Mouse (Mus musculus) kidney, embryonic 14.5 days (tissue): ENCODE data around the gene Rpp25l. TPM values are rescaled to one million over a fixed set of nuclear protein-coding genes. Genes with fewer than 3 reads are reported as not detected.
"Not testable (repeated sequence)": the region's sequence is repeated elsewhere in the genome, so short reads cannot be mapped to it uniquely, and the experiment has no call there.

ENCODE experiments used
- ATAC-seq: fragments of 200-750 bp; cut with Nextera tagmentation; 2 replicates; pipeline ENCODE4 v1.8.0; 2017; ENCODE audit warnings: moderate number of reproducible peaks, mild to moderate bottlenecking, moderate TSS enrichment, moderate library complexity; ENCODE audit not compliant: low FRiP score, low TSS enrichment
- H3K27ac ChIP-seq: fragments of 300-500 bp; sonication (generic); 2 replicates; pipeline ENCODE4 v1.5.1; 2014; ENCODE audit warnings: low read depth, mild to moderate bottlenecking, low read length, moderate library complexity, mixed read lengths
- H3K27me3 ChIP-seq: fragments of 300-500 bp; sonication (generic); 2 replicates; pipeline ENCODE4 v1.6.1; 2014; ENCODE audit warnings: mild to moderate bottlenecking, low read length; ENCODE audit not compliant: control insufficient read depth, insufficient read depth
- H3K36me3 ChIP-seq: fragments of 300-500 bp; sonication (generic); 2 replicates; pipeline ENCODE4 v1.6.1; 2014; ENCODE audit warnings: low read length, mixed read lengths; ENCODE audit not compliant: control insufficient read depth, insufficient read depth
- H3K4me1 ChIP-seq: fragments of 300-500 bp; sonication (generic); 2 replicates; pipeline ENCODE4 v1.6.1; 2014; ENCODE audit warnings: low read length, mixed read lengths; ENCODE audit not compliant: control insufficient read depth, insufficient read depth
- H3K4me2 ChIP-seq: fragments of 300-500 bp; sonication (generic); replicated peaks from 2 replicates; pipeline ENCODE4 v1.6.1; 2014; ENCODE audit warnings: low read depth, mild to moderate bottlenecking, low read length
- H3K4me3 ChIP-seq: fragments of 300-500 bp; sonication (generic); 2 replicates; pipeline ENCODE4 v1.5.1; 2014; ENCODE audit warnings: mild to moderate bottlenecking, low read length
- H3K9ac ChIP-seq: fragments of 300-500 bp; sonication (generic); 2 replicates; pipeline ENCODE4 v1.6.1; 2014; ENCODE audit warnings: low read depth, mild to moderate bottlenecking, low read length, moderate library complexity
- H3K9me3 ChIP-seq: fragments of 300-500 bp; sonication (generic); 2 replicates; pipeline ENCODE4 v1.6.1; 2016; ENCODE audit warnings: low read length; ENCODE audit not compliant: control insufficient read depth
- WGBS: fragments of 180-500 bp; shearing (Covaris S2); extraction: QIAGEN DNeasy Blood & Tissue Kit; methylation state at CpG from one replicate; pipeline ENCODE4 v1.1.7; 2014; 5-methylcytosine and 5-hydroxymethylcytosine counted together
- polyA plus RNA-seq: library from polyadenylated mRNA; unstranded; fragments of >200 nt; fragmentation: Nextera tagmentation; extraction: Ambion mirVana; gene quantifications from 2 replicates; pipeline ENCODE4 v1.2.1, GENCODE M21; 2014

Rpp25l gene
- 86.2 and 91.3 TPM in 2 replicates for polyA plus RNA-seq

DNA sequence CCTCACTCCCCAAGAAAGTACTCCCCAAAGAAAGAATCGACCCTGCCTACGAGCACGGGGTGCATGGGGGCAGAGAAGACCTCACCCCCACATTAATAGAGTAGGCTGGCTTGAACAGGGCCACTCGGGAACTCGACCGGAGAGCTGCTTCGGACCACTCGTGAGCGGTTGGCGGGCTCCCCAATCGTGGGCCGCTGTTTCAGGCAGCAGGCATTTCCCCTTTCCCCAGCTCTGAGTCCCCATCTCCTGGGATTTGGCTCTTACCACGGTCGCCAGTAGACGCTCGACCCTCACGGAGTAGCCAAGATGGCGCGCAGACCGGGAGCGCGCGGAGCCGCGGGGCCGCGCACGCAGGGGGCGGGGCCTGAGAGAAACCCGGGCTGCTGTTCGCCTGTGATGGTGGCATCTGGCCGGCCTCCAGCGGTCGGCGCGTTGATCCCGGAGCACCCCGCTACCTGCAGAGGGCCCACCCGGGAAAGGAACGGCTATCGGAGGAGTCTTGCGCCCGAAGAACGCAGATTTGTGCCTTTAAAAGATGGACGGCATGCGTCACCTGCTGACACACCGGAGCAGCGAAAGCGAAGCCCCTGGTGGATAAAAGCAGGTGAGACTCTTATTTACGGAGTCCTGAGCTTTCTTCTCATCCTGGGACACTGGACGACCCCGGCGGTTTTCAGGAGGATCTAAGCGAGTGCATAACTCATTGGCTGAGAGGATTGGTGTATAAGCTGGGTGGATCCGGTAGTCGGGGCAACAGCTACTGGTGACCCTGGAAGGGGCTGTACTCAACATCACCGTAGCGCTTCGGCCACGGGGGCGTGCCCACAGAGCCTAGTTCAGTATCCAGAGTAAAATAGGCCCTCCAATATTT is at the start of gene Rpp25l:
TSS of gene Rpp25l (minus strand) at position 338 of the 871 bp plus-strand sequence.
- ATAC-seq: peak; percentile 71
- H3K4me2 ChIP-seq: peak within 1 kb of the TSS; percentile 73
- H3K4me3 ChIP-seq: peak within 1 kb of the TSS; percentile 76
- under 1% methylated on average over 61 of the region's 61 CpGs for WGBS
- peak within 1 kb of the TSS; percentile 82 for H3K9ac ChIP-seq
- no peaks in the 10 kb centered on the region for H3K27me3 ChIP-seq
- H3K9me3 ChIP-seq: no peaks in the 10 kb centered on the region
- peaks cover 24% of the 10 kb centered on the region for H3K36me3 ChIP-seq
- H3K4me1 ChIP-seq: peaks cover 17% of the 10 kb centered on the region
- H3K27ac ChIP-seq: peak within 1 kb of the TSS; percentile 73

GRCm38 (mm10) chr4:41762688-41763114 is 49.4 kb upstream of the Rpp25l start:
- H3K27me3 ChIP-seq, ATAC-seq, H3K36me3 ChIP-seq, H3K9me3 ChIP-seq: not testable (repeated sequence)
- peaks cover 28% of the 10 kb centered on the region for H3K4me1 ChIP-seq
- H3K4me3 ChIP-seq: peak overlapping the region; percentile 41
- peak overlapping the region; percentile 87 for H3K27ac ChIP-seq
- 31% methylated on average over 8 of the region's 8 CpGs for WGBS
- H3K4me2 ChIP-seq: peak overlapping the region; percentile 58
- peak overlapping the region; percentile 58; the same call in 1 of the 2 replicates for H3K9ac ChIP-seq

- H3K9ac ChIP-seq: peak overlapping the region; percentile 58; the same call in 1 of the 2 replicates
- no peaks in the 10 kb centered on the region for H3K9me3 ChIP-seq
- peak overlapping the region; percentile 87 for H3K27ac ChIP-seq
- peak overlapping the region; percentile 41 for H3K4me3 ChIP-seq
- H3K4me2 ChIP-seq: peak overlapping the region; percentile 58
- H3K27me3 ChIP-seq: no peaks in the 10 kb centered on the region
- peaks cover 9% of the 10 kb centered on the region; the same call in 1 of the 2 replicates for H3K36me3 ChIP-seq
- peaks cover 28% of the 10 kb centered on the region for H3K4me1 ChIP-seq
- peak; percentile 82 for ATAC-seq
- 16% methylated on average over 8 of the region's 8 CpGs for WGBS
These were observed 48.9 kb upstream of the Rpp25l start for GRCm38 (mm10) chr4:41762099-41762687.

- Histone ChIP-seq H3K4me1 (peaks cover 28% of the 10 kb centered on the region), H3K4me3 (peak overlapping the region; percentile 41; the same call in 1 of the 2 replicates), H3K36me3 (peaks cover 11% of the 10 kb centered on the region; the same call in 1 of the 2 replicates), H3K9ac (peak overlapping the region; percentile 58; the same call in 1 of the 2 replicates), H3K27me3 (no peaks in the 10 kb centered on the region), H3K4me2 (peak overlapping the region; percentile 58), H3K27ac (peak overlapping the region; percentile 87), H3K9me3 (no peaks in the 10 kb centered on the region)
- ATAC-seq: no peak
These were observed 48.3 kb upstream of the Rpp25l start for GRCm38 (mm10) chr4:41761680-41762079.

DNA sequence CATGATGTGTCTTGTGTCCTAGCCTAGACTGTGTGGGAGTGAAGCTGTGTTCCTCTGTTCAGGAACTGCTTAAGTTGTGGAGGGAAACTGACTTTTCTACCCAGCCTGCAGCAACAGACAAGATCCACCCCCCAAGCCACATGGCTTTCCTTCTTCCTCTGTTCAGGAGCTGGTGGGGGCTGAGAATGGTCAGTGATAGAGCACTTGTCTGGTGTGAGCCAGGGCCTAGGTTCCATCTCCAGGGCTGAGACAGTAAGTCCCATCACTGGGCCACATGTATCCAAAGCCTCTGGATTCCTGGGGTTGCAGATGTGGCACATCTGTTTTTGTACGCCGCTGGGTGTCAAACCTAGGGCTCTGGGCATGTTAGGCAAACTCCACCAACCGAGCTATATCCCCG is 47.6 kb upstream of the Rpp25l start:
- 62% methylated on average over 4 of the region's 4 CpGs for WGBS
- peak overlapping the region; percentile 87; the same call in 1 of the 2 replicates for H3K27ac ChIP-seq
- peaks cover 28% of the 10 kb centered on the region for H3K4me1 ChIP-seq
- peak overlapping the region; percentile 58 for H3K9ac ChIP-seq
- H3K27me3 ChIP-seq: no peaks in the 10 kb centered on the region
- peak overlapping the region; percentile 58 for H3K4me2 ChIP-seq
- no peaks in the 10 kb centered on the region for H3K9me3 ChIP-seq
- no peak for ATAC-seq
- H3K36me3 ChIP-seq: peaks cover 11% of the 10 kb centered on the region; the same call in 1 of the 2 replicates
- peak overlapping the region; percentile 41 for H3K4me3 ChIP-seq

- Histone ChIP-seq H3K27me3 (no peaks in the 10 kb centered on the region), H3K9ac (peak overlapping the region; percentile 58), H3K4me2 (peak overlapping the region; percentile 58), H3K27ac (peak overlapping the region; percentile 87; the same call in 1 of the 2 replicates), H3K4me3 (peak overlapping the region; percentile 41), H3K9me3 (no peaks in the 10 kb centered on the region), H3K36me3 (peaks cover 7% of the 10 kb centered on the region; the same call in 1 of the 2 replicates), H3K4me1 (peaks cover 28% of the 10 kb centered on the region)
- WGBS: under 1% methylated on average over 15 of the region's 15 CpGs
- ATAC-seq: peak; percentile 89
These were observed 47.0 kb upstream of the Rpp25l start for GRCm38 (mm10) chr4:41760288-41760721.

- Histone ChIP-seq H3K27me3 (no peaks in the 10 kb centered on the region), H3K36me3 (peaks cover 7% of the 10 kb centered on the region; the same call in 1 of the 2 replicates), H3K27ac (peak overlapping the region; percentile 68; the same call in 1 of the 2 replicates), H3K4me1 (peaks cover 28% of the 10 kb centered on the region), H3K9me3 (no peaks in the 10 kb centered on the region), H3K4me3 (peak overlapping the region; percentile 41), H3K4me2 (peak overlapping the region; percentile 58), H3K9ac (peak overlapping the region; percentile 58)
- 40% methylated on average over 6 of the region's 6 CpGs for WGBS
- no peak for ATAC-seq
These were observed 46.4 kb upstream of the Rpp25l start for GRCm38 (mm10) chr4:41759656-41760287.

DNA sequence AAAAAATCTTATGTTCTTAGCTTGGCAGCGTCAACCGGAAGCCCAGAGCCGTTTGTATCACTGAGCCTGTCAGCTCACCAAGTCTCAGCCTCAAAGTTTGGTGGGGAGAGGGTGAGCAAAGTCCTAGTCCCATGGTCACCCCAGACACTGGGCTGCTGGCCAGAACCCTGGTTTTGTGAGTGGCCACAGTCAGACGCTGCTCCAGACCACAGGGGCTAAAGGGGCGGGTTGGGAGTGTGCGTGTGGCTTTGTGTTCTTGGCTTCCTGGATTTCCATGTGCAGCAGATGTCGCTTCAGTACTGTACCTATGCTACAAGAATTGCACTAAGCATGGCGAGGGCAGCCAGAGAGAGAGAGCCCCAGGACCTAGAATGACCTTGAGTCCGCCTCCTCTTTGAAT is 45.9 kb upstream of the Rpp25l start:
- H3K4me3 ChIP-seq: no peak overlapping the region
- H3K4me2 ChIP-seq: no peak overlapping the region
- no peaks in the 10 kb centered on the region for H3K27me3 ChIP-seq
- H3K36me3 ChIP-seq: peaks cover 7% of the 10 kb centered on the region; the same call in 1 of the 2 replicates
- no peaks in the 10 kb centered on the region for H3K9me3 ChIP-seq
- H3K4me1 ChIP-seq: peaks cover 28% of the 10 kb centered on the region
- 89% methylated on average over 9 of the region's 9 CpGs for WGBS
- ATAC-seq: no peak
- H3K9ac ChIP-seq: peak overlapping the region; percentile 18; the same call in 1 of the 2 replicates
- peak overlapping the region; percentile 68; the same call in 1 of the 2 replicates for H3K27ac ChIP-seq
